8 mouse cellular contexts compared by ENCODE assay signal in the genomic region with DNA sequence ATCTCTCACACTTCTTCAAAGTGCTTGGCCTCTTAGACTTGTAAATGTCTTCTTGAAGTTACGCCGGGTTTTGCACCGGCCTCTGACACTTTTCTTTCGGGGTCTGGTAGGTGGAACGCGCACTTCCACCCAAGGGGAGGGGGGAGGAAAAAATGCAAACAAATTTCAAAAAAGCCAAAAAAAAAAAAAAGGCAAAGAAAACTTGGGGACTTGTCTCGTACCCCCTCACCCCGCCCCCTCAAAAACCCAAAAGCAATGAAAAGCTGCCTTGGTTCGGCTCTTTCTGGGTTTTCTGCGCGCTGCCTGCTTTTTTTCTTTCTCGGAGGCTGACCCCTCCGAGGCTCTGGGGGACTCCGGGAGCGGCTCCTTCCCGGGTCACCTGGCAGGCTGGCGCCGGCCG. TPM values are rescaled to one million over a fixed set of nuclear protein-coding genes. Genes with fewer than 3 reads are reported as not detected.
A peak's percentile ranks its signal among the peaks of the same experiment; 100 is the strongest.
DNase-seq lines count a peak whose midpoint lies in the region; ATAC-seq lines count a peak whose summit lies in the region.

A gene (minus strand): TSS at position 120 of the 400 bp plus-strand sequence.

- peak within 1 kb of the TSS; percentile 98 for H3K4me2 ChIP-seq in heart, embryonic 11.5 days
- H3K4me2 ChIP-seq in stomach, embryonic 14.5 days (replicated peaks; ENCODE audit: low read depth, low read length) = peak within 1 kb of the TSS; percentile 93

- WGBS in heart, embryonic 11.5 days (ENCODE audit: insufficient replicate concordance) = under 1% methylated on average over 19 of the region's 19 CpGs
- 1% methylated on average over 19 of the region's 19 CpGs for WGBS in stomach, embryonic 14.5 days

- no peaks in the 10 kb centered on the region for H3K36me3 ChIP-seq in heart, embryonic 11.5 days (ENCODE audit: control insufficient read depth, insufficient read depth, low read length)
- no peaks in the 10 kb centered on the region for H3K36me3 ChIP-seq in stomach, embryonic 14.5 days (ENCODE audit: control insufficient read depth, insufficient read depth, low read length)

- H3K4me3 ChIP-seq in heart, embryonic 11.5 days (ENCODE audit: low read depth, low read length) = peak within 1 kb of the TSS; percentile 80
- H3K4me3 ChIP-seq in stomach, embryonic 14.5 days (ENCODE audit: low read depth, low read length) = peak within 1 kb of the TSS; percentile 80

- peaks cover 51% of the 10 kb centered on the region for H3K27me3 ChIP-seq in heart, embryonic 11.5 days (ENCODE audit: control insufficient read depth, insufficient read depth, low read length)
- no peaks in the 10 kb centered on the region for H3K27me3 ChIP-seq in stomach, embryonic 14.5 days (ENCODE audit: control insufficient read depth, insufficient read depth, low read length)

- no peak for DNase-seq in heart, adult 9 months (ENCODE audit: low spot score in 2 of 2)
- peak; percentile 57 for DNase-seq in thymus, postnatal 25 days
- DNase-seq in thymus, postnatal 36 days = no peak
- DNase-seq in left cerebral cortex, postnatal 4 days = no peak
- DNase-seq in right cerebral cortex, postnatal 25 days = no peak
- DNase-seq in adrenal gland, adult (ENCODE audit: inconsistent age in 2 of 2, low spot score in 1 of 2) = no peak

- H3K9ac ChIP-seq in heart, embryonic 11.5 days (ENCODE audit: low read depth, low read length) = peak within 1 kb of the TSS; percentile 78
- peak within 1 kb of the TSS; percentile 62 for H3K9ac ChIP-seq in stomach, embryonic 14.5 days (replicated peaks; ENCODE audit: low read depth, low read length)

- 0 out of 2 replicates have a peak within 1 kb of the TSS, but pooled peaks have one; percentile 50 for H3K27ac ChIP-seq in heart, embryonic 11.5 days (ENCODE audit: low read depth, low read length)
- H3K27ac ChIP-seq in stomach, embryonic 14.5 days (ENCODE audit: low read length) = peak within 1 kb of the TSS; percentile 89

- no peaks in the 10 kb centered on the region for H3K9me3 ChIP-seq in heart, embryonic 11.5 days (replicated peaks; ENCODE audit: control insufficient read depth, low read length)
- H3K9me3 ChIP-seq in stomach, embryonic 14.5 days (ENCODE audit: control insufficient read depth, low read depth, low read length) = no peaks in the 10 kb centered on the region

- ATAC-seq in heart, embryonic 11.5 days (replicated peaks; ENCODE audit: insufficient number of reproducible peaks, low FRiP score, low TSS enrichment) = no peak
- ATAC-seq in stomach, embryonic 14.5 days (ENCODE audit: insufficient number of reproducible peaks, insufficient read depth, low FRiP score, low read depth) = no peak

- intact Hi-C loops in left cerebral cortex, postnatal 4 days (cut with DNase I) = no loop called here

- H3K4me1 ChIP-seq in heart, embryonic 11.5 days (ENCODE audit: control insufficient read depth, insufficient read depth, low read length) = peaks cover 8% of the 10 kb centered on the region
- peaks cover 17% of the 10 kb centered on the region; the same call in 1 of the 2 replicates for H3K4me1 ChIP-seq in stomach, embryonic 14.5 days (ENCODE audit: control insufficient read depth, insufficient read depth, low read length)

RNA-seq across cellular contexts. Expression of the gene that starts here (rescaled TPM):
- 1.7 and 3.5 TPM in 2 replicates for polyA plus RNA-seq in heart, embryonic 11.5 days (2014; fragmentation: Nextera tagmentation; extraction: Ambion mirVana)
- total RNA-seq in left cerebral cortex, postnatal 4 days (2021) = 100 to 1,000 TPM; 125 to 127 TPM
- polyA plus RNA-seq in stomach, embryonic 14.5 days (2014; fragmentation: Nextera tagmentation; extraction: Ambion mirVana) = 6.0 and 6.8 TPM in 2 replicates
